Mouse (Mus musculus) embryonic fibroblast, embryonic 13.5 days (primary cell): ENCODE measurements around the gene Ift80.

Experiments
- CTCF ChIP-seq: IDR thresholded peaks from 2 replicates; pipeline ENCODE4 v1.5.1; 2011; ENCODE audit warnings: mild to moderate bottlenecking, control low read depth, low read length, moderate library complexity, borderline replicate concordance; ENCODE audit not compliant: insufficient read depth
- POLR2A ChIP-seq: IDR thresholded peaks from 2 replicates; pipeline ENCODE4 v1.6.1; 2011; ENCODE audit warnings: low read depth, mild to moderate bottlenecking, control low read depth, low read length, moderate library complexity

GRCm38 (mm10) chr3:69004055-69004436 is 324 bp downstream of the Ift80 start:
- no peak for TF ChIP-seq CTCF
- TF ChIP-seq POLR2A: no peak
